Mouse (Mus musculus): ENCODE data around the gene Cd300lb.

Cd300lb gene

GRCm38 (mm10) chr11:114883251-114883789, 50.9 kb downstream of the Cd300lb start:
- no peak for DNase-seq (ENCODE audit: low spot score in 2 of 2)

- DNase-seq (ENCODE audit: low spot score in 2 of 2) = peak in 1 of 2 experiments; percentile 39
Measured at GRCm38 (mm10) chr11:114880589-114880988, 53.6 kb downstream of the Cd300lb start.

GRCm38 (mm10) chr11:114880185-114880584, 54.0 kb downstream of the Cd300lb start:
- DNase-seq (ENCODE audit: low spot score in 2 of 2) = no peak

GRCm38 (mm10) chr11:114879666-114880065, 54.5 kb downstream of the Cd300lb start:
- no peak for DNase-seq (ENCODE audit: low spot score in 2 of 2)

- DNase-seq (ENCODE audit: low spot score in 2 of 2) = peak in 1 of 2 experiments; percentile 44
Measured at GRCm38 (mm10) chr11:114877145-114877544, 57.0 kb downstream of the Cd300lb start.

- no peak for DNase-seq (ENCODE audit: low spot score in 2 of 2)
Measured at GRCm38 (mm10) chr11:114876621-114877020, 57.6 kb downstream of the Cd300lb start.

- DNase-seq (ENCODE audit: low spot score in 2 of 2) = no peak
Measured at GRCm38 (mm10) chr11:114876176-114876575, 58.0 kb downstream of the Cd300lb start.

- DNase-seq (ENCODE audit: low spot score in 2 of 2) = no peak
Measured at GRCm38 (mm10) chr11:114875301-114875801, 58.8 kb downstream of the Cd300lb start.

- DNase-seq (ENCODE audit: low spot score in 2 of 2) = no peak
Measured at GRCm38 (mm10) chr11:114874226-114875145, 59.7 kb downstream of the Cd300lb start.

GRCm38 (mm10) chr11:114873022-114873817, 61.0 kb downstream of the Cd300lb start:
- DNase-seq (ENCODE audit: low spot score in 2 of 2) = no peak

All from frontal cortex, postnatal 10 days (tissue).